Mouse (Mus musculus): Measurements from ENCODE around the gene Hist1h4d.

The Hist1h4d gene

GRCm38 (mm10) chr13:23620056-23620732, 38.8 kb downstream of the Hist1h4d start:
- in situ Hi-C loops (cut with MboI; ENCODE audit: low pct_unique_long_range_greater_than_20kb in 1 of 2, low sequenced_read_pairs in 2 of 2, unreplicated experiment in 1 of 2): loop anchor here in 1 of 2 experiments (10.0 to 25.0 kb wide), 2 partner anchors 65 to 308 kb away; partner anchors contain the start of genes Hist1h2ac and Hist1h2bc

DNA sequence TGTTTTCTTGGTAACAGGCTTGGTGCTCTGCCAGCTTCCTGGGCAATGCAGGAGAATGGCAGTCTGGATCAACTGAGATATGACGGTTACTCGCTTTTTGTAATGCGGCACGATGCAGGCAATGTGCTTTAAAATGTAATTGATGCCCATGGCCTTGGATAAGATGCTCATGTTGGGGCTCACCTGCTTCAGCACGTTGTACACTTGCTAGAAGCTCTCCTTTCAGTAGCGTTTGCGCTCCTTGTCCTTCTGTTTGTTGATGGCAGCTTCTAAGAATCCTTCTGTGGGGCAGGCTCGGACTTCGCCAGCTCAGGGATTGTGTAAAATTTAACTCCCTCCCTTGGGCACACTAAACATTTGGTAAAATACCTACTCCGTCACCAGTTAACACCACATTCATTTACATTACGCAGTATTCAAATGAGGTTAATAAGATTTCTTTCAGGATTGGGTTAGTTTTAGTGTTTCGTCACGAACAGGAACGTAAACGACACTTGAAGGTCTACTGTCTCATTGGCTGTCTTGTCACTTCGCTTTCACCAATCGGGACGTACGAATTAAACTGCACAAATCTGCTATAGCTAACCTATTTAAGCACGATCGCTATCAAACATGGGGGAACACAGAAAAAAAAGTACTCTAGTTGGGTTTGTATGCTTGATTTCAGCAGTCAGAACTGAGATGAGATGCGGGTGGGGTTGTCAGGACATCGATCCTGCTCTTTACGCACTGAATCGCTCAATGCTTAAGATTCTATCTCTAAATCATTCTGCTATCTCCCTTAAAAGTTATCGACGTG, 39.5 kb downstream of the Hist1h4d start, which contains the start of gene Hist1h2be:
Gene Hist1h2be (minus strand): TSS at position 392 of the 799 bp plus-strand sequence.
- in situ Hi-C loops (cut with MboI; ENCODE audit: low pct_unique_long_range_greater_than_20kb in 1 of 2, low sequenced_read_pairs in 2 of 2, unreplicated experiment in 1 of 2): loop anchor here in 1 of 2 experiments (10.0 to 25.0 kb wide), 2 partner anchors 64 to 309 kb away; partner anchors contain the start of genes Hist1h2ac and Hist1h2bc

GRCm38 (mm10) chr13:23621532-23622174, 40.3 kb downstream of the Hist1h4d start:
- in situ Hi-C loops (cut with MboI; ENCODE audit: low pct_unique_long_range_greater_than_20kb in 1 of 2, low sequenced_read_pairs in 2 of 2, unreplicated experiment in 1 of 2): loop anchor here in 1 of 2 experiments (10.0 to 25.0 kb wide), 2 partner anchors 63 to 309 kb away; partner anchors contain the start of genes Hist1h2ac and Hist1h2bc

DNA sequence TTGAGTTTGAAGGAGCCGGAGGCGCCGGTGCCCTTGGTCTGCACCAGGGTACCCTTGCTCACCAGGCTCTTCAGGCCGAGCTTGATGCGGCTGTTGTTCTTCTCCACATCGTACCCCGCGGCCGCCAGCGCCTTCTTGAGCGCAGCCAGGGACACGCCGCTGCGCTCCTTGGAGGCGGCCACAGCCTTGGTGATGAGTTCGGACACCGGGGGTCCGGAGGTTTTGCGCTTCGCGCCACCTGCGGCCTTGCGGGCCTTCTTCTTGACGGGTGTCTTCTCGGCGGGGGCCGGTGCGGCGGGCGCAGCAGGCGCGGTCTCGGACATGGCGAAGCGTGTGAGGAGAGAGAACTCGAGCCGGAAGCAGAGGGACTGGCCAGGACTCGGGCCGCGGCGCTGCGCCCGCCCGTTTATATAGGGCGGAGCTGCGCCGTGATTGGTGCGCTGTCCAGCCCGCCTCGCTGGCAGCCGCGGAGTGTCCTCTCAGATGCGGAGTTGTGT, 40.8 kb downstream of the Hist1h4d start, which contains the start of gene Hist1h1e:
Gene Hist1h1e (minus strand): TSS at position 384 of the 497 bp plus-strand sequence.
- in situ Hi-C loops (cut with MboI; ENCODE audit: low pct_unique_long_range_greater_than_20kb in 1 of 2, low sequenced_read_pairs in 2 of 2, unreplicated experiment in 1 of 2): loop anchor here in 1 of 2 experiments (10.0 to 25.0 kb wide), 2 partner anchors 63 to 310 kb away; partner anchors contain the start of genes Hist1h2ac and Hist1h2bc

- in situ Hi-C loops (cut with MboI; ENCODE audit: low pct_unique_long_range_greater_than_20kb in 1 of 2, low sequenced_read_pairs in 2 of 2, unreplicated experiment in 1 of 2): loop anchor here in 1 of 2 experiments (10.0 to 25.0 kb wide), 2 partner anchors 62 to 311 kb away; partner anchors contain the start of genes Hist1h2ac and Hist1h2bc
These were observed 41.6 kb downstream of the Hist1h4d start for GRCm38 (mm10) chr13:23622861-23623450.

GRCm38 (mm10) chr13:23630653-23631052, 49.3 kb downstream of the Hist1h4d start:
- in situ Hi-C loops (cut with MboI; ENCODE audit: low pct_unique_long_range_greater_than_20kb in 1 of 2, low sequenced_read_pairs in 2 of 2, unreplicated experiment in 1 of 2): no loop called here

Measured in mouse embryonic stem cell (cell line).